Mouse (Mus musculus) MEL (cell line): Measurements from ENCODE around the gene Cadm2.

Experiments
- CHD2 ChIP-seq: IDR thresholded peaks from 2 replicates; pipeline ENCODE4 v1.6.1; 2011; ENCODE audit warnings: low read length, improper control_type of control experiment
- CTCF ChIP-seq, 3 experiments: IDR thresholded peaks in 2 of 3; conservative IDR thresholded peaks in 1 of 3; 2 replicates each; pipeline ENCODE4 v1.5.1; 2011 to 2012; ENCODE audit warnings: low read length in 3 of 3, low read depth in 2 of 3, mild to moderate bottlenecking in 2 of 3, improper control_type of control experiment in 1 of 3, inconsistent platforms in 1 of 3, mixed read lengths in 1 of 3, moderate library complexity in 1 of 3; ENCODE audit not compliant: control insufficient read depth in 1 of 3, insufficient read depth in 1 of 3, poor library complexity in 1 of 3, severe bottlenecking in 1 of 3
- MAFK ChIP-seq: IDR thresholded peaks from 2 replicates; pipeline ENCODE4 v1.6.1; 2011; ENCODE audit warnings: low read depth, mild to moderate bottlenecking, low read length, improper control_type of control experiment, borderline replicate concordance
- MEF2A ChIP-seq: IDR thresholded peaks from 2 replicates; pipeline ENCODE4 v1.6.1; 2014; ENCODE audit warnings: low read depth, mild to moderate bottlenecking, inconsistent platforms, low read length, improper control_type of control experiment; ENCODE audit not compliant: poor library complexity, insufficient replicate concordance, severe bottlenecking; ENCODE audit errors: extremely low read depth
- POLR2A ChIP-seq, 2 experiments: IDR thresholded peaks; 2 replicates each; pipeline ENCODE4 v1.6.1; 2011 to 2012; ENCODE audit warnings: low read length in 2 of 2, mild to moderate bottlenecking in 2 of 2, control low read depth in 1 of 2, improper control_type of control experiment in 1 of 2, low read depth in 1 of 2, moderate library complexity in 1 of 2; ENCODE audit not compliant: control insufficient read depth in 1 of 2, insufficient read depth in 1 of 2, poor library complexity in 1 of 2
- UBTF ChIP-seq: IDR thresholded peaks from 2 replicates; pipeline ENCODE4 v1.6.1; 2012; ENCODE audit warnings: low read depth, mild to moderate bottlenecking, inconsistent platforms, low read length, improper control_type of control experiment, moderate library complexity, borderline replicate concordance; ENCODE audit not compliant: insufficient read depth
- ZC3H11A ChIP-seq: IDR thresholded peaks from 2 replicates; pipeline ENCODE4 v1.6.1; 2012; ENCODE audit warnings: low read depth, mild to moderate bottlenecking, inconsistent platforms, low read length, improper control_type of control experiment
- ZNF384 ChIP-seq: IDR thresholded peaks from 2 replicates; pipeline ENCODE4 v1.6.1; 2012; ENCODE audit warnings: low read depth, mild to moderate bottlenecking, inconsistent platforms, low read length, improper control_type of control experiment

DNA sequence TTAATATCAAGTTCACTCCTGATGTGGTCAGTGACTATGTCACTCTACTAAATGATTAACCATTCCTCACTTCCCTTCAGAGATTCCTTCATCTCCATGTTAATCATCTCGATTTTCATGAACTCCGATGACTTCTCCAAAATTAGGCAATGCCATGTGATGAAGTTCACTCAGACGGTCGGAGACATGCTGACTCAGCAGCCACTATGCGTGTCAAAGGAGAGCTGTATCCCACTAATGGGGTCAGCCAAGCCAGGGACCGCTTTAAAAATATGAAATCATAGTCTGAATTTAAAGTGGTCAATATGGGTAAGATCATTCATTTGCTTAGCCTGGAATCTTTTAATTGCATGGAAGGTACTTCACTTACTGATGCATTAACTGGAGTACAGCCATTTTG is 29.7 kb downstream of the Cadm2 start:
- TF ChIP-seq CHD2 (no peak), POLR2A (IDR thresholded peaks at IDR 0.05; ENCODE audit: control insufficient read depth in 1 of 2, insufficient read depth in 1 of 2, low read depth in 1 of 2, low read length in 2 of 2, poor library complexity in 1 of 2) (no peak), MAFK (no peak), CTCF (IDR thresholded peaks at IDR 0.05 in 2 of 3, conservative IDR thresholded peaks at IDR 0.05 in 1 of 3; ENCODE audit: control insufficient read depth in 1 of 3, insufficient read depth in 1 of 3, low read depth in 2 of 3, low read length in 3 of 3, poor library complexity in 1 of 3, severe bottlenecking in 1 of 3) (no peak), UBTF (no peak), ZC3H11A (no peak), ZNF384 (no peak), MEF2A (no peak)
